Mouse (Mus musculus): ENCODE measurements around the gene Elmod3.
"Not testable (repeated sequence)": the region's sequence is repeated elsewhere in the genome, so short reads cannot be mapped to it uniquely, and the experiment has no call there.

Elmod3 gene

GRCm38 (mm10) chr6:72544283-72544987, 53.8 kb downstream of the Elmod3 start, which contains the start of gene Capg:
TSS of gene Capg (plus strand) at chr6:72544391.
- no peak for ATAC-seq (ENCODE audit: insufficient number of reproducible peaks, low FRiP score, low TSS enrichment)

GRCm38 (mm10) chr6:72543265-72543850, 54.9 kb downstream of the Elmod3 start:
- ATAC-seq (ENCODE audit: insufficient number of reproducible peaks, low FRiP score, low TSS enrichment) = no peak

GRCm38 (mm10) chr6:72538562-72539031, 59.6 kb downstream of the Elmod3 start:
- peak; percentile 98 for ATAC-seq (ENCODE audit: insufficient number of reproducible peaks, low FRiP score, low TSS enrichment)

DNA sequence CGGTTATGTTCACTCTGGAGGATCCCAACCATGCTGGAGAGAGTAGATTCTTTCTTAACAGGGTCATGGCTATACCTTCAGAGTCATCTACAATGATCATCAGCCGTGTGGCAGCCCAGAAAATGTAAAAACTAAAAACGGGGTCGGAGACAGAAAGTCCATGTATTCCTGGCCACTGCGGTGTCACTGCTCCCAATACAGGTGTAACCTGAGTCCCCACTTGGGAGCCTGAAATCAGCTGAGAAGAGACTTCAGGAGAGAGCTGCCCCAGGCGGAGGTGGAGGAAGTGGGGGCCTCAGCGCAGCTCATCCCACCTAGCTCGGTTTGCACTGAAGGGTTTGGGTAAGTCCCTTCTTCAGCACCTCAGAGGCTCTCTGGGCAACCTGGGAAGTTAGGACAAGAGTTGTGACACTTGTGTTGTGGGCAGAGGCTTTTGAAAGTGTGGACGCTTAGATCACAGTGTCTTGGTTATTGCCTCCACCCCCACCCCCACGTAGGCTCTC, 60.2 kb downstream of the Elmod3 start:
- ATAC-seq (ENCODE audit: insufficient number of reproducible peaks, low FRiP score, low TSS enrichment) = 0 out of 2 replicates have a peak, but pooled peaks have one; percentile 1

- ATAC-seq (ENCODE audit: insufficient number of reproducible peaks, low FRiP score, low TSS enrichment) = no peak
These were observed 63.0 kb downstream of the Elmod3 start for GRCm38 (mm10) chr6:72535165-72535564.

- no peak for ATAC-seq (ENCODE audit: insufficient number of reproducible peaks, low FRiP score, low TSS enrichment)
These were observed 64.0 kb downstream of the Elmod3 start for GRCm38 (mm10) chr6:72534035-72534809.

GRCm38 (mm10) chr6:72533555-72533954, 64.7 kb downstream of the Elmod3 start:
- ATAC-seq (ENCODE audit: insufficient number of reproducible peaks, low FRiP score, low TSS enrichment) = not testable (repeated sequence)

GRCm38 (mm10) chr6:72532580-72532979, 65.6 kb downstream of the Elmod3 start:
- ATAC-seq (ENCODE audit: insufficient number of reproducible peaks, low FRiP score, low TSS enrichment) = no peak

DNA sequence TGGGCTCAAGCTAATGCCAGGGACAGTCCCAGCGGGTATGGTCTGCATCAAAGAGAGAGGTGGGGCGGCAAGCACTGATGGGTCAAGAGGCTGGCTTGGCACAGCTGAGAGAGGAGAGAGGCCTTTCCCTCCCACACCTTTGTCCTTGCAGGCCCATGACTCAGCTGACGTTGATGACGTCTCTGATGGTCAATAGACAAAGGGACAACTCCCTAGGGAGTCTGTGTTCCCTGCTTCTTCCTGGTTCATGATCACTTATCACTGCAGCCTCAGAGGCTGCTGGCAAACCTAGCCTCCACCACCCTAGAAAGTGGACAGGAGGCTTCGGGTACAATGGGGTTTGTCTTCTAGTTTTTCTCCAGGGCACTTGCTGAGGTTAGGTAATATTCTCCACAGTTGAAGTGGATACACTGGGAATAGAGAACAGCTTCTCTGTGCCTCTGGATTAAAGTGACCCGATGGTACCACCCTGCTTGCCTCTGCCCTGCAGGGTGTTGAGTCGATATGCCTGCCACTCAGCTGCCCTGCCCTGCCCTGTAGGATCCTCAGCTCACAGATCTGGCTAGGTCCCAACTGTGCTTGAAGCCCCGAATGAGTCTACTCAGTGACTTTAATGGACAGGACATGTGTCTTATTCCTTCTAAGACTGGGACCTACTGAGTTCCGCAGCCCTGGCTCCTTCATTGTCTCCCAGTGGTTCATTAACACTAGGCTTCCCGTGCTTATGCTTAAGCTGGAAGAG, 69.6 kb downstream of the Elmod3 start:
- ATAC-seq (ENCODE audit: insufficient number of reproducible peaks, low FRiP score, low TSS enrichment) = no peak

GRCm38 (mm10) chr6:72527070-72527469, 71.1 kb downstream of the Elmod3 start:
- no peak for ATAC-seq (ENCODE audit: insufficient number of reproducible peaks, low FRiP score, low TSS enrichment)

- ATAC-seq (ENCODE audit: insufficient number of reproducible peaks, low FRiP score, low TSS enrichment) = no peak
These were observed 74.1 kb downstream of the Elmod3 start for GRCm38 (mm10) chr6:72524160-72524559.

GRCm38 (mm10) chr6:72523222-72523621, 75.0 kb downstream of the Elmod3 start:
- no peak for ATAC-seq (ENCODE audit: insufficient number of reproducible peaks, low FRiP score, low TSS enrichment)

DNA sequence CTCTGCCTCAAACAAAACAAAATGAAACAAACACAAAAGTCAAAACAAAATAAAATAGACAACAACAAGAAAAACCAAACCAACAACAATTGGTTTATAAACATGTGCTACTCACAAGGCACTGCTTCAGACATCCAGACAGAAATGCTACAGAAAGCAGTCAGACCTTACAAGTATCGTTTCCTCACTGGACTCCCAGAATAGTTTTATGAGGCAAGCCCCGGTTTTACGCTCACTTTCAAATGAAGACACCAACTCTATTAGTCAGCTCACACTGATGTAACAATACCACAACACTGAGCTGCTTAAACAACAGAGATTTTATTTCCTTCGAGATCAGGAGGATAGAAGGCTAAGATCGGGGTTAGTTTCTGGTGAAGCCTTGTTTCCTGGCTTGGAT, 75.9 kb downstream of the Elmod3 start:
- ATAC-seq (ENCODE audit: insufficient number of reproducible peaks, low FRiP score, low TSS enrichment) = no peak

GRCm38 (mm10) chr6:72521607-72522006, 76.6 kb downstream of the Elmod3 start, which contains the start of gene Sh2d6:
TSS of gene Sh2d6 (minus strand) at chr6:72521707.
- ATAC-seq (ENCODE audit: insufficient number of reproducible peaks, low FRiP score, low TSS enrichment) = no peak

GRCm38 (mm10) chr6:72520904-72521303, 77.3 kb downstream of the Elmod3 start:
- no peak for ATAC-seq (ENCODE audit: insufficient number of reproducible peaks, low FRiP score, low TSS enrichment)

- no peak for ATAC-seq (ENCODE audit: insufficient number of reproducible peaks, low FRiP score, low TSS enrichment)
These were observed 78.1 kb downstream of the Elmod3 start for GRCm38 (mm10) chr6:72519892-72520663.

- no peak for ATAC-seq (ENCODE audit: insufficient number of reproducible peaks, low FRiP score, low TSS enrichment)
These were observed 78.9 kb downstream of the Elmod3 start for GRCm38 (mm10) chr6:72519303-72519702.

GRCm38 (mm10) chr6:72518842-72519241, 79.4 kb downstream of the Elmod3 start:
- ATAC-seq (ENCODE audit: insufficient number of reproducible peaks, low FRiP score, low TSS enrichment) = no peak
